Mouse (Mus musculus) CD4-positive, CD25-positive, alpha-beta regulatory T cell, adult 9 weeks (primary cell): ENCODE data around the gene Napb. TPM values are rescaled to one million over a fixed set of nuclear protein-coding genes. Genes with fewer than 3 reads are reported as not detected.

Source experiments
- polyA plus RNA-seq: library from polyadenylated mRNA; unstranded; fragments of 100-300 nt; shearing (Covaris generic); gene quantifications from one replicate; pipeline ENCODE4 v1.2.1, GENCODE M21; 2017

Gene Napb
- polyA plus RNA-seq: 2.0 TPM

DNA sequence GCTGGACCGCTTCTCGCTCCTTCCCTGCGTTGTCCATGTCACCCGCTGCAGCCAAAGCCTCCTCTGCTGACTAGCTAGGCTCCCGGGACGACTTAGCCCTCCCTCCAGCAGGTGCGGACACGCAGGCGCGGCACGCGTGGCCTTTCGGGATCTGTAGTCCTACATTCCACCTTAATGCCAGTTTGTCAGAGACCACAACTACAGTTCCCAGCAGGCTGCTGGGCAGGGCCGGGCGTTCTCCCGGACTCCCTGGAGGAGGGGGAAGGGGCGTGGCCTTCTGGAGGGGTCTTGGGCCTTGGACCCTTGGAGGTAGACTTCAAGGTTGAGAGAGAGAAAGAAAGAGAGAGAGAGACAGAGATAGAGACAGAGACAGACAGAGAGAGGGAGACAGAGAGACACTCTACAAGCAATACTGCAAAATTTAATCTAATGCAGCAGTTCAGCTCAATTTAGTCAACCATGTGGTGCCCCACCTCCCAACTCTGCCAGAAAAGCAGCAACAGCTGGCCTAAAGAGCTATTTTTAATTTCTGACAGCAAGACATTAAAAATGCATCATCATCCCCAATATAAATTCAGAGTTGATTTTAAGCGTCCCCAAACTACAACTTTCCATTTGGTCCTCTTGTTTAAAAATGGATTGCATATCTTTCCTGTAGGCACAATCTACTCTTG is at the start of gene Napb:
Gene Napb (minus strand): TSS at position 141 of the 674 bp plus-strand sequence.

DNA sequence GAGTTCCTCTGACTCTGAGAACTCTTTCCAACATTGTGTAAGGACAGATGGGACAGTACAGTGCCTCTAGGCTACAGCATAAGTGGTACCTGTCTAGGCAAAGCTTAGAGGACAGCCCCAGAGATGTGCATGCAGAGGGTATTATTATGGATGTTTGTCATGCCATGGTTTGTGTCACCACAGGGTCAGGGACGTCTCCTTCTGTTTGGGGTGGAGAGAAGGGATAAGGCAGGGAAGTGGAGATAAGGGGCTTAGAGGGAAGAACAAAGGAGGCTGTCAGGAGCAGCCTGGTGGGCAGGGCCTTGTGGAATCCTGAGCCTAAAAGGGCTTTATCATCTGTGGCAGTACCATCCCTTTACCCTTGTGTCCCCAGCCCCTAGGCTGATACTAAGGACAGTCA is 49.4 kb upstream of the Napb start, which contains the start of gene 8030411F24Rik:
Gene 8030411F24Rik (plus strand): TSS at position 301 of the 400 bp plus-strand sequence.

DNA sequence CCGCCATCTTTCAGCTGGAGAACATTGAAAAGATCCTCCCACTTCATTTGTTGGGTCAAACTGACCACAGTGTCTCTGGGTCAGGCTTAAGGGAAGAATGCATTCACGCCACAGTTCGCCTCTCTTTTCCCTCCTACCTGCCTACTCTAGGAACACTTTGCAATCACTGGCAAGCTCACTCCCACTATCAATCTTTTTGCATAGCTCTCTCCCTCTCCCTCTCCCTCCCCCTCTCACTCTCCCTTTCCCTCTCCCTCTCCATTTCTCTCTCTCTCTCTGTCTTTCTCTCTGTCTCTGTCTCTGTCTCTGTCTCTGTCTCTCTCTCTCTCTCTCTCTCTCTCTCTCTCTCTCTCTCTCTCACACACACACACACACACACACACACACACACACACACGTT is 39.1 kb upstream of the Napb start, which contains the start of gene Cst11:
Gene Cst11 (minus strand): TSS at position 101 of the 400 bp plus-strand sequence.

DNA sequence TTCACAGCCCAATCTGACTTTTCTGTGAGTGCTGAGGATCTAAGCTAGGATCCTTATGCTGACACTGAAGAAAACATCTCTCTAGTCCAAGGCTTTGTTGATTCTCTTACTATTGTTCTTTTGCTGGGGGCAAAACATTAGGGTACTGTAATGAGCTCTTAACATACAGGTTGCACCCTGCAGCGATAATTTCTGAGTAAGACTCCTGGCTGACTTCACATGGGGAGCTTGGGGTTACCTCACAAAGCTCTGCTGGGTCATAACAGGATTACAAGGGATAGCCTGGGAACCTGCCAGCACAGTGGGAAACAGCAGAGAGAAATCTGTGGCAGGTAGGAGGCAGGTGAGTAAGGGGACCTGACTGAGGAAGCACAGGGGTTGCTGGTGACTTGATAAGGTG is 17.8 kb upstream of the Napb start, which contains the start of gene Cstl1:
Gene Cstl1 (plus strand): TSS at position 301 of the 400 bp plus-strand sequence.

DNA sequence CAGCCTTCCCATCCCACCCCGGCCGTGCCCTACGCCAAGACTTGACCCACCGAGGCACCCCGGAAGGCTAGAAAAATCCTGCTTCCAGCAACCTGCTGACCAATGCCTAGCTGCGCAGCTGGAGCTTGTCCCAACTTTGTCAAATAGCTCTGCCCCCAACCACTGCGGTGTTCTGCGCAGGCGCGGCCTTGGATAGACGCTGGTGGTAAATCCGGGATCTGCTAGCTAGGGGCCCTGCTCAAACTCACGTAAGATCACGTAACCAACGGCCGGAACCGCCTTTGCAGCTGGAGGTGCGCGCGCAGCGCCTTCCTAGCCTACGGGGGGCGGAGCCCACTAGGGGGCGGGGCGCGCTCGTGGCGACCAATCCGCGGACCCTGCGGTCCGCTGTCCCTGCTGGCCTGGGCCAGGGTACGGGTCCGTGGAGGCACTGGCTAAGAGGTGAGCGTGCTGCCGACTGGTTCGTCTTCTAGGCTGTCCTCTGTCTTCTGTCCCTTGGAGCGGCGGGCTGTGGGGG is 51.4 kb downstream of the Napb start, which contains the start of gene Gzf1:
Gene Gzf1 (plus strand): TSS at position 249 of the 517 bp plus-strand sequence.

DNA sequence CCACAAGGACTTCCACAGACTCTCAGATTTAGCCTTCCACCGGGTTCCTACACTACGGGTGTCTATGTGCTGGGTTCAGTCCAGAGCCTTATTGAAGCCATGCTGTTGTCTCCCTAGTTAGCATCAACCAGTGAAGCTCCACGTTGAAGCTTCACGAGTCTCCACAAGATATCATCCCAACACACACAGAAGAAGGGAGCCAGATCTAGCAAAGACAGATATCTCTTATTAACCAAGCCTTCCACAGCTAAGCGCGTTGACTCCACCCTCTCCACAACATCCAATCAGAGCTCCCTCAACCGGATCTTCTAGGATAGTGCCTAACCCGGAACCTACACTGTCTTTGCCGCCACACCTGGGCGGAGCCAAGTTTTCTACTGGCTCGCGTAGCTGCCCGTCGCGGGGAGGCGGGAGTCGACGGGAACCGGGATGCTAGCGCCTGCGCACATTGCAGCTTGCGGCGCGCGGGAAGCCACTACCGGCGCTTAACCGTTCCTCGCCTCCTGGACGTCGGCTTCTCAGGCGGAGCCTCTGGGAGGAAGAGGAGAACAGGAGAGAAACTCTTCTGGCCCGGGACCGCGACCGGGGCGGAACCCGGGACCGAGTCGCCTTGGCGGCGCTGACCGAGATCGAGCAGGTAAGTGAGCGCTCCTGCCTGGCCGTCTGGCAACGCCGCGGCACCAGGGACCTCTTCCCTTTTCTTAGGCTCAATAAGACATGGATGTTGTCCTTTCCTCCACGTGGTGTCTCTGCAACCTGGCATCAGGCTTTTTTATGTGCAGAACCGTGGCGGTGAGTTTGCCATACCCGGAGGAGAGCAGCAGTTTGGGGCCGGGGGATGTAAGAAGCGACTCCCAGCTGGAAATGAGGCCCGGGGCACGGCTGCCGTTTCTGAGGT is 59.8 kb downstream of the Napb start, which contains the start of gene Nxt1:
Gene Nxt1 (plus strand): TSS at position 403 of the 898 bp plus-strand sequence.

Other genes starting within 250 kb of the Napb start
- 76.0 TPM for gene Nxt1, start 59.9 kb downstream of the Napb start, polyA plus RNA-seq
- 19.7 TPM for gene Gzf1, start 51.4 kb downstream of the Napb start, polyA plus RNA-seq
- not detected for gene Cstl1, start 17.9 kb upstream of the Napb start, polyA plus RNA-seq
- not detected for gene Cst11, start 39.0 kb upstream of the Napb start, polyA plus RNA-seq
- gene 8030411F24Rik, start 49.5 kb upstream of the Napb start, polyA plus RNA-seq: not detected
- gene Cst12, start 56.9 kb upstream of the Napb start, polyA plus RNA-seq: not detected
- not detected for gene Cst8, start 66.3 kb upstream of the Napb start, polyA plus RNA-seq
- not detected for gene Cst13, start 87.6 kb upstream of the Napb start, polyA plus RNA-seq
- not detected for gene Cst9, start 102.7 kb upstream of the Napb start, polyA plus RNA-seq
- gene 9230104L09Rik, start 132.6 kb upstream of the Napb start, polyA plus RNA-seq: not detected
- gene Cst3, start 143.2 kb upstream of the Napb start, polyA plus RNA-seq: 169 TPM